Mouse (Mus musculus): Measurements from ENCODE around the gene Abcd2.
A peak's percentile ranks its signal among the peaks of the same experiment; 100 is the strongest.

Gene Abcd2

DNA sequence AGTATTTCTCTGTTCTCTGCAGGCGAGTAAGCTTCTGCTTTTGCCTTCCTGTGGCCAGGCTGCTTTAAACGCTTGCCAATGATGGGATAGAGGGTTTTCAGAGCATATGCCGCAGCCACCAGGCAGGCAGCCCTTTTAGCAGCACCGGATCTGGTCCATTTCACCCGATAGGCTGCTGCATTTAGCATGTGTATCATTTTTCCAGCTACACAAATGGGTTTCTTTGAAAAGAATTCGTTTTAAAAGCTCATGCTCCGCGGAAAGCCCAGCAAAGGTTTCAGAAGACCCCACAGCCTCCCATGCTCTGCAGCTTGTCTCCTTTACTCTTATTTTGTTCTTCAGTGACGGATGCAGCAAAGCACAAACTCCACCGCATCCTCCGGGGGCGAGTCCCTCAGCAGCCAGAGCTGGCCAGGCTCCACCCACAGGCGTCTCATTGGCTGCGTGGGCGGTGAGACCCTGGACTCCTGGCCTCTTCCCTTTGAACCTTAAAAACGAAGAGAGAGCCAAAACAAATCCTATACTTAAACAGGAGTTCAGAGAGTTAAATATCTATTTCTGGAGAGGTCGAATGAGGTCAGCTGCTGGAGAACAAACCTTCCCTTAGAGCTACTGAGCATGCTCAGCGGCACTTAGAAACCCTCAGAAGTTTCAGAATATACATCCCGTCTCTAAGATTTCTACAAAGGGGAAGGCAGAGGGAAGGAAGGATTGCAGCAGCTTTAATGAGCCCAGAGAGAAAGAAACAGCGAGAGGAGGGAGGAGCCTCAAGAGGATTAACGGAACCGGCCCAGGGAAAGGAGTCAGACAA lies at the start of gene Abcd2:
Gene Abcd2, minus strand, starts transcription at position 388 of the 811 bp plus-strand sequence.
- peak; percentile 82 for DNase-seq

DNA sequence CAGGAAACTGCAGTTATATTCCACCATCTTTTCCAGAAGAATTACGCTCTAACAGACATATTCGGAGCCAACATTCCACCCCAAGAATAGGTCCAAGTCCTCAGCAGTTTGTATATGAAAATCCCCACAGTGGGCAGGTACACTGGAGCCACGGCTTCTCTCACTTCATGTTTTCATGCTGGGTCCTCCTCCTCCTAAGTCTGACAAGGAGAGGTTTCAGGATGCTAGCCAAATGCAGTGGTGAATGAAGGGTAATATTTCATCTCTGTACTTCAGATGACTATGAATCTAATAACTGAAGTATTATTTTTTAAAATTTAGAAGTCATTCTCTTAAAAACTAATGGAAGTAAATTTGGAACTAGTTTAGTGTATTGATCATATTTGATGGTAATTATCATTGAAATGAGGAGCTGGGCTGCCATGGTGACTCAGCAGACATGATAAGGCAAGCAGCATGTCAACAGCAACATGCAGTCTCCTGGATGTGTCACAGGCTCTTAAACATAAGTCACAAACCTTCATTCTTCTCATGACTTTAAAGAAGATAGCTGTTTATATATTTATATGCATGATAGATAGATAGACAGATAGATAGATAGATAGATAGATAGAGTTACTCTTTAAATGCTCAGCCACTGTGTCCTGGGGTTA lies 49.2 kb upstream of the Abcd2 start:
- no peak for DNase-seq

DNA sequence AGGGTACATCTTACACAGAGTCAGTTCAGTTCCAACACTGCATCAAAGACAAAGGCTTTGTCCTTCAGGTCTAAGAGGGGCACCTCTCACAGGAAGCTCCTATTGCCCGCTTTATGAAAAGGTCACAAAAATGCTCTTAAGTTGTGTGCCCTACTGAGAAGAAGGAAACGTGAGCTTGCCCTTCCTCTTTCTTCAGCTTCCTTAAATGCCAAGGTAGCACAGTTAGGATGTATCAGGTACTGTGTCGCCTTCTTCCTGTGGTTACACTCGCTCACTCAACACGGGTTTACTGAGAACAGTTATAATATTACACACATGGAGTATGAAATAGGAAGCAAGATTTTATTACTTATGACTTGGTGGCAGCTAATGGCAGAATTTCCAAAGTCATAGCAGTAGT lies 45.7 kb upstream of the Abcd2 start:
- no peak for DNase-seq

DNA sequence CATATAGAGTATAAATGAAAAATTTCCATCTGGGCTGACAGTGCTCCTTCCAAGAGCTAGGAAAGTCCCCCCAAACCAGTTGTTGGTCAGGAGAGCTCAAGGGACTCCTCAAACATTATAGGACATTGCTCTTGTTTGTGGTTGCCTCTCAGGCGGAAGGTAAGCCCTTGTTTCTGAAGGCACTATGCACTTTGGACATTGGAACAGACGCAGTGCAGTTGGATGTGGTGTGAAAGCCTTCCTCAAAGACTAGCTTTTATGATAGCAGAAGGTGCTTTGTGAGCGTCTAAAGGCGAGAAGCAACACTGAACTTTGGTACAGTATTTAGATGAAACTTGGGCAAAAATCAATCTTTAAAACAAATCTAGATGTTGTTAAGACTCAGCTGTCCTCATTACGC lies 14.9 kb upstream of the Abcd2 start:
- DNase-seq, result no peak

DNA sequence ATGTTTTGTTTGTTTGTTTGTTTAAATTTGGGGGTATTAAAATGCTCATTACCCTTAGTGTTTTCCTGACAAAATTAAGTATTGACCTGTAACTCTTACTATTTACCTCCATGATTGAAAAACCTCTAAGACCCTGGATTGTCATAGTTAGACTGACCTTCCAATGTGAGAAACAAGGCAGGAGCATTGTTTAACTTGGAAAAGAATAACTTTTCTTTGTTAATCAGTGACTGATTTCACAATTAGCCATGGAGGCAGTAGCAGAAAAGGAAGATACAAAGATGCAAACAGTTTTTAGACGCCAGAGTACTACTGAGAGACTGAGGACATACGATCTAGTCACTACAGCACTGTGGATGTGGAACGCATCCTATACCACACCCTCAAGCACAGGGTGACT lies 11.9 kb upstream of the Abcd2 start:
- DNase-seq, result no peak

DNA sequence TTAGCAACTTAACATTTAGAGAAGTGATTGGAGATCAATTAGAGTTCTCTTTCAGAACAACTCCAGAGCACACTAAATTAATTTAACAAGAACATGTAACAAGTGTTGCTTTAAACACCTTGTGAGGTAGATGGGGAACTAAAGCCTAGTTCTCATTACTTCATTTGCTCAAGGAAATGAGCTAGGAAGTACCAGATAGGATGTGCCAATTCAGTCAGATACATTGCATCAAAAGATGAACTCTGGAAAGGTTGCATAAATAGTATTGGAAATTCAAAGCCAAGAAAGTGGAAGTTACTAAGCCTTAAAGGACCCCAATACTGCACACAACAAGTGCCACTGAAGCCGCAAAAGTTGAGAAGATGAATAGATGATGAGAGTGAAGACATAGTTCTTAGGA lies 10.9 kb upstream of the Abcd2 start:
- no peak for DNase-seq

DNA sequence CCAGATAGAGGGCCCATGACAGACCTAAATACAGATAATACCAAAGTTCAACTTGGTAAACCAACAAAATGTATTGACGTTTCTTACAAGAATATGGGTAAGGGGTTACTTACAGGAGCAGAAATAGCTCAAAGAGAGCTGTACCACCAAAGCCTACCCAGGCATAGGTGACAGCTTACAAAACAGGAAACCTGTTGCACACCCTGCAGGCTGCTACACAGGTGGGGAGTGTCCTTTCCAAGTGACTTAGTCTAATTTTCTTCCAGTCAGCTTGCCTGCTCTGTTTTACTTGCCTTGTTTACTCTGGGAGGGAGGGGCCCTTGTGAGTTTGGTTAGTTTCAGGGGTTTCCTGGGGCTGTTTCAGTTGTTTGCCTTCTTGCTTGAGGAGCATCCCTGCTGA lies 9.2 kb upstream of the Abcd2 start:
- DNase-seq, result no peak

DNA sequence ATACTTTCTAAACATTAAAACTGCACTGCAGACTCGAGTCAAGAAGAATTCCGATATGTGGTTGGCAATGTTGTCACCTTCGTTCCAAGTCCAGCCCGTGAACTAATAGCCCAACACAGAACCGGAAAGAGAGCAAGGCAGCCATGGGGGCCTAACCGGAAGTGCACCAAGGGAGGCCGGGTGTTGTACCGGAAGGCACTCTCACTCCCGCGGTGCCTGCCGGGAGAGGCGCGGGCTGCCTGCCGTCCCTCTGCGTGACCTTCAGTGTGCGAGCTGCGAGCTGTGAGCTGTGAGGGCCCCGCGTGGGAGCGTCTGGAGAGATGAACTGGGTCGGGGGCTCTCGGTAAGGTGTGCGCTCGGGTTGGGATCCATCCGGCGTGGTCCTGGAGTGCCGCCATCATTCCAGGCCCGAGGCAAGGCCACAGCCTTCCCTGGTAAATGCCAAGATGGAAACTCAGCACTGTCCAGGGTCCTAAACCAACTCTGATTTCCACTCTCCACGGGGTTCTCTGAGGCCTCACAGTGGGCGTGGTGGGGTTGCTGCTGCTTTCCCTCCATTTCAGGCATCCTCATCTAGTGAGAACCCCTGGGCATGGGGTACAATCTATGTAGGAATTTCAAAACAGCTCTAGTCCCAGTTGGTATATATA lies 7.8 kb upstream of the Abcd2 start, which contains the start of gene CN725425:
Gene CN725425, plus strand, starts transcription at position 239 of the 650 bp plus-strand sequence.
- no peak for DNase-seq

DNA sequence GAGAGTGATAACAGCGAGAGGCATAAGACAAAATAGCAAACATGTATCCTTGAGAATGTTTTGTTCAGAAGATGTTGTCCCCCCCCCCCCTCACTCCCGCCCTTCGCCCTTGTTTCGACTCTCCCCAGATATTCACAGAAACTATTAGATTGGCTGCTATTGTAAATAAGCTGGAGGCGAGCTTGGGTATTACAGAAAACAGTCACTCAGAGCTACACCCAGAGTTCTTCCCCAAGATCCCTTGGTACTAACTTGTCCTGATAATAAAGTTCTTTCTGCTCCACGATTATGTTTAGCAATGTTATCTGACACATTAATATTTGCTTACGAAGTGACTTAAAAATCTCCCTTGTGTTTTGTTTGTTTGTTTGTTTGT lies 612 bp upstream of the Abcd2 start:
- DNase-seq, result no peak

DNA sequence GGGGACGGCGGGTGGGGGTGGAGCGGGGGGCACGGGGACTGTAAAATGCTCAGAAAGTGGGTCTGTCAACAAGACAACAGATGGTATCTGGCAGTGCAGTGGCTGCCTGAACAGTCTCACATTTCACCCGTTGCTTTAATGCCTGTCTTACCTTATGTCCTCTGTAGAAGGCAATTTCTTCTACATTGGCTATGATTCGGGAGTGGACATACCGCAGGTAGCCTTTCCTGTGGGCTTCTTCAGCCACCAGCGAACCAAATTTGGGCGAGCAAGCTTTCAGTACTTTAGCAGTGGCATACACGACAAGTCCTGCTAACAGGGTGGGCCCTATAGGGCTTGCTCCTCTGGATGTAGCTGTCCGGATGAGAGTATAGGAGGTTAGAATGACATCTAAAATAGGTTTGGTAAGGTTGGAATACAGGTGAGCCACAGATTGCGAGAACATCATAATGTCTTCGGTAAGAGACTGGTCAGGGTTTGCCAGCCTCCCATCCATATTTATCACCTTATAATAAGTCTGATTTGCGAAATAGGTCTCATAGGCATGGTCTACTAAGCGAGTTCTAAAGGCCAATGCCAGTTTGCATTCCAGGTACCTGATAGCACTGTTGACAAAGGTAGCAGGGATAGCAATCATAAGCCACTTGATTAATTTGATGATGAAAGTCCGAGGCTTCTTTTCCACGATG lies 936 bp downstream of the Abcd2 start:
- DNase-seq, result peak; percentile 32

DNA sequence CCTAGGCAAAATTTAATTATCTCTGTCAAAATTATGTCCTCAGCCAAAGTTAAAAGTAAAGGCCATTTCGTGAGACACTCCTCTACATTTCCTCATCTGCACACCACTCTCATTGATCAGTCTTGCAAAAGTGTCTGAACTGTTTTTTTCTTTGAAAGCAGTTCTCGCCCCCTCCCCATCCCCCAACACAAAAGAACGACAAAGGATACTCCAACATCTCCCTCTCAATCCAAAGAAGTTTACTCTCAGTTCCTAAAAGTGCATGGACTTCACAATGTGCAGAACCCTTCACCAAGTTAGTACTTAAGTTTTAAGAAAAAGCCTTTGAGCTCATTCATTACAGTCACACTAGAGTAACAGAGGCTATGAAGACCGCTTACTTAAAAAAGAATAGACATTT lies 1.6 kb downstream of the Abcd2 start:
- DNase-seq, result no peak

DNA sequence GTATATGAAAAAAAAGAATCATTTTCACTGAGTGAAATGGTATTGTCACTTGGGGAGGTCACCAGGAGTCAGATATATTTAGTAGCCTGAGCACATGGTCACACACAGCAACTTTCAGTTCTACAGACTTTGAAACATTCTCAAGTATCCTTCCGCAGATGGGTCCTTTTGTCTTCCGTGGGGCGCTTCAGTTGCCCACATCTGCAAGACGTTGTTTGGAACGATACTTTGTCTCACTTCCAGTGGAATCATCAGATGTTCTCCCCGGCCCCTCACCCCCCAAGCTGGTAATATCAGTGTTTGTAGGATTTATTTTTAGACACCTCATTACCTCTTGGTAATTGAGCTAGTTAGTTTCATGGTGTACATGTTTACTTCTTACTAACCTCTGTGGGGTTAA lies 5.2 kb downstream of the Abcd2 start:
- DNase-seq, result no peak

DNA sequence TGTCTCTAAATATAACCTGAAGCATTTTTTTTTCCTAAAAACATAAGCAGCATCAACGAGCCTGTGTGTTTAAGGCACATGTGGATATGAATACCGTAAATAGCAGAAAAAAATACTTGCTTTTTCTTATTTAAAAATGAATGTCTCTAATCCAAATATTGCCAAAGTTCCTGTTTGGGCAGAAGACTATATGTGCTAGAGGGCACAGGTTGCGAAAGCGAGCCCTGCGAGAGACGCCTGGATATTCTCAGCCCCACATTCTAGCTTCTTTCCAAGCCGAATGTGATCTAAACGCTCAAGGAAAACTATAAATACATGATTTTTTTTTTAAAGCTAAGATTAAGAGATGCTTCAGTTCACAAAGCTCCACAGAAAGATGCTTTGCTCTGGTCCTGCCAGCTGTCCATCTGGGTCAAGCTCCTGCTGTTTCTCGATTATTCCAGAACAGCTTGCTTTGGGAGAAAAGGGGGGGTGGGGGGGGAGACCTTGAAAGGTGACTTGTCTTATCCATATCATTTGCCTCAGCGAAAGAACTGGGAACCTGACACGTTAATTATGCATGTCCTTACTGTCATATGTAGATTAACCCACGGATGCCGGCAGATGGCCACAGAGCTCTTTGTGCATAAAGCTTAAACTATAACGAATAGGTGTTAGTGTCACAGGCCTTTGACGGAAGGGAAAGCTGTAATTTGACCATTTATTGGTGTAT lies 11.5 kb downstream of the Abcd2 start:
- DNase-seq, result peak; percentile 32

DNA sequence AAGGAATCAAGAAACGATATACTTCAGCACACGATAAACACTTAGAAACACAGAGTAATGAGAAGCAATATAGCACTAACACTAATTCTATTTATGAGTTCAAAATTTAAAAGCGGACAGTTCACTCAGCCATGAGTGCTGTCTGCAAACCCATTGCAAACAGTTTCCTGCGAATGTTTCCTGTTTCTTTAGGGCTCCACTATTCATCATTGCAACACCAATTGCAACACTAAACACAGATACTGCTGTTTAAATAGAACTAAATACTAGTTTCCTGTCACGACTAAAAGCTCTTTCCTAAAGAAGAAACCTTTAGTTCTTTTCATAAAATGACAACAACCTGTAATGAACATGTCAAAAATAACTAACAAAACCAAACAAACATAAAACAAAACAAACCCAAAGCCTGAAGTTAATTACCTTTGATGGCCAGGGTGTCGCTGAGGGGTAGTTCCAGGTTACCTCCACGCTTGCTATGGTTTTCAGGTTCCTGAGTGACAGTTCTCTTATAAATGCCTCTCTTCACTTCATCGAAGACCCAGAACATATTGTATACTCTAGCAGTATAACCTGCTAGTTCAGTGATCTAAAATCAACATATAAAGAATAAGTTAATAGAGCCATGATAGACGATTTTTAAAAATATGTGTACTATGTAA lies 12.8 kb downstream of the Abcd2 start:
- DNase-seq, result no peak

DNA sequence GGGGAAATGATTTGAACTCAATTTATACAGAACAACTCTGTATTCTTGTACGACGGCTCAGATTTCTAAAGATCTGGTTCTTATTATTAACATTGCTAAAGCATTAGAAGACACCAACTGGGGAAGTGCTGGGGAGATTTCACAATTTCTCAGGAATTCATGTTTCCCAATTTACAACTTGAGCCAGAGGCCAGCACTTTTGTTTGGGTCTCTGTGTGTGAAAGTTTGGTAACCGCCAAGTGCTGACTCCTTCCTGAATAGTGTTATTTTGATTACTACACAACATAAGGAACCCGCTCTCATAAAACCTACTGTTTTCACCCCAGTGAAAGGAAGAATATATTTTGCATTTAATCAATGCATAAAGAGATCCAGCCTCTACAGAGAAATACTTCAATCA lies 19.4 kb downstream of the Abcd2 start:
- no peak for DNase-seq

DNA sequence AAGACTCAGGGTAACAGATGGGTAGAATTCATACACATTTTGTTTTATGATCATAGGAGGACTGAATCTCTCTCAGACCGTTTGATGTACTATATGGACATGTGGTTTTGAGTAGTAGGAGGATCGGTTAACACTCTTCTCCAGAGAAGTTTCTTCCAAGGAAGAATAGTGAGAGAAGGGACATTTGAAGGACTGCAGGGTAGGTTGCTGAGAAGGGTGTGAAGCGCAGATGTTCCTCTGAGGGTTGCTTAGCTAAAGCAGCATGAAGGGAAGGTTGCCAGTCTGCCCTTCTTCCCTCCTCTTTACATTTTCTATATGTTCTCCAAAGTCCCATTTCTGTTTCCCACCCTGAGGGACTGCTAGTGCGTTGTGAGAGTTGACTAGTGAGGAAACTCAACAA lies 20.3 kb downstream of the Abcd2 start:
- DNase-seq, result no peak

DNA sequence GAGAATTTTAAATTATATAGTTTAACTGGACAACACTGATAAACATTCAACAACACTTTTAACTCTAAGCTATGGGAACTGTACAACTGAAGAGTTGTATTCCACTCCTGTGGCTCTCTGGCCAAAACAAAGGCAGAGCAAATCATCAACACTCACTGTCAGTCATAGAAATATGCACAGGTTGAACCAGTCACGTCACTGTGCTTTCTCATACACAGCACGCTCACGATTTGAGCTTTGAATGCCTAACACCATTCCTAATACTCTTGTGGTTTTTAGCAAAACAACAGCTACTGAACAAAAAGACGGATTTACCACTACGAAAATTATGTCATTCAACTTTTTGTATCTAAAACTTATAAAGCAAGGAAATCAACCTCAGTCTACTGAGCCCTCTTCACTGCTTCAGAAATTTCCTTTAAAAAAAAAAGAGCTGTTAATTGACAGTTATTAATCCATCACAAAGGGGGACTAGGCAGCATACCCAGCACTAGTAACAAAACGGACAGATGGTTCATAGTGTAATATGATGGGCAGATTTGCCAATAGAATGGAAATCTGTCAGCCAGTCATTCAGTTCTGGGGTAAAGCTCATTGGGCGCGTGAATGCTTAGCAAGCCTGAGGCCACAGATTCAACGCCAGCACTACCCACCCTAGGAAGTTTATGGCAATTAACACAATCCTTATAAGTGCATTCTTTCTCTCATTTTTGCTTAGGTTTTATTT lies 20.8 kb downstream of the Abcd2 start:
- DNase-seq, result no peak

DNA sequence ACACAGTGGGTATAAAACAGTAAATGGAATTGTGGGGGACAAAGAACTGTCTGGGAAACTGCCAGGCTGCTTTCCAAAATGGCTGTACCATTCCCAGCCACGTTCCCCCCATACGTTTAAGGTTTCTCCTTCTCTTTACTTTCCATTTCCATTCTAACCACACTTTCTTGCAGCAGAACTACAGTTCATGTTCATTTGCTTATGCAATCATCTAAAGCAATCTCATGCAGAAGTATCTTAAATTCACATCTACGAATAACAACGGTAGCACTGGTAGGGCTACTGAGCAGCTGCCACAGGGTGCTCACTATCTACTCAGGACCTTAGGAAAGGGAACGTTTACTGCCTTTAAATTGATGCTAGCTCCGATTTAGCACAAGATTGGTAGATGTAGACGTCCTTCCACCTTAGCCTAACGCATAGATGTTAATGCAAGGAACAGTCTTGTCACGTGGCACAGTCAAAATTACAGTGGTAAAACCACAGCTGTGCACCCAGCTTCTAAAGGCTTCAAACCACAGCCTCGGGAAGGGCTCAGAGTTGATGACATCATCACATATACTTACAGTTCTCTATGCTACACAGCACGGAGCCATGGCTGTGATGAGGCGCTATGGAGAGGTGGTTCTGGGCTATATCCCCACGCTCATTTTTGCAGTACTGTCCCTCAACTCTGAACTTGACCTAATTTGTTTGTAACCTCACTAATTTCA lies 23.6 kb downstream of the Abcd2 start:
- no peak for DNase-seq

DNA sequence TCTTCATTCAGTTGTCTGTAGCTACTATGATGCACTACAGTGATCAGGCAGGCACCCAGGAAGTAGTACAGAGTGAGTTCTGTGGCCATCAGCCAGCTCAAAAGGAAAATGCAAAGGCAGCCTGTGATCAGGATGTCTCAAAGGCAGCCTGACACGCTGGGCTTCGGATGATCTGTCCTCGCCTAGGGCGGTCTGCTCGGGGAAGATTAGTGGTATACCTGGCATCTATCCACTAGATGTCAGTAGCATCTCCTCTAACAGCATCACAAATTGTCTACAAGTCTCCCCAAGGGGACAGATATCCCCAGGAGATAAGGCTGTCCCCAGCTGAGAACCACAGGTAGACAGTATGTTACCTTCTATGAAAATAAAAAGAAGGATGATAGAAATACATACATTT lies 26.6 kb downstream of the Abcd2 start:
- peak; percentile 29 for DNase-seq

DNA sequence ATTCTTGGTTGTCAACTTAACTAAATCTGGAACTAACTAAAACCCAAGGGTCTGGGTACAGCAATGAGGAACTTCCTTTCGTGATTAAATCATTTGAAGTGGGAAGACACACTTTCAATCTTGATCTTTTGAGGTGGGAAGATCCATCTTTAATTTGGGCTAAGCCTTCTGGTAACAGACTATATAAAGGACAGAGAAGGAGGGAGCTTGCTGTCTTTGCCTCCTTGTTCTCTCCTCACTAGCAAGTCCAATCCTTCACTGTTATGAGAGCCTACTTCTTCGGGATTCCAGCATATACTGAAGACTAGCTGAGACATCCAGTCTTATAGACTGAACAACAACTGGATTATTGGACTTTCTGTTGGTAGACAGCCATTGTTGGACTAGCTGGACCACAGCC lies 28.1 kb downstream of the Abcd2 start:
- DNase-seq, result no peak

DNA sequence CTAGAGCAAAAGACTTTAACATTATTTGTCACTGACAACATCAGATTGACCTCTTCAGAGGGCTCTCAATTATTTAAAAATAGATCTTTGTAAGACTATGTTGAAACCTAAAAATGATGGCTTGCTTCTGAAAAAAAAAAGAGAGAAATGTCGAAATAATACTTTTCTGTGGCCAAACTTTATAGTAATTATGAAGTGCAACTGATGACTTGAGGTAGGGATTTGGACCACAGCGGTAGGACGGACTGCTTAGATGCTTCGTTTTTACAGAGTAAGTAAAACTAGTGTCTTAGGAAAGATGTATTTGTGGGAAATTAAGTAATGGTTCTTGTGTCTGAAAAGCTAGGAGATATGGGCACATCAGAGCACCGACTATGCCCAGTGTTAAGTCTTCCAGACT lies 30.4 kb downstream of the Abcd2 start:
- DNase-seq, result no peak

Data from cerebellum, adult 11-12 months (tissue).